Mouse (Mus musculus): ENCODE measurements around the gene Dnajc11.

Gene Dnajc11

GRCm38 (mm10) chr4:151932576-151933504 lies 651 bp upstream of the Dnajc11 start:
- no peak for DNase-seq

DNA sequence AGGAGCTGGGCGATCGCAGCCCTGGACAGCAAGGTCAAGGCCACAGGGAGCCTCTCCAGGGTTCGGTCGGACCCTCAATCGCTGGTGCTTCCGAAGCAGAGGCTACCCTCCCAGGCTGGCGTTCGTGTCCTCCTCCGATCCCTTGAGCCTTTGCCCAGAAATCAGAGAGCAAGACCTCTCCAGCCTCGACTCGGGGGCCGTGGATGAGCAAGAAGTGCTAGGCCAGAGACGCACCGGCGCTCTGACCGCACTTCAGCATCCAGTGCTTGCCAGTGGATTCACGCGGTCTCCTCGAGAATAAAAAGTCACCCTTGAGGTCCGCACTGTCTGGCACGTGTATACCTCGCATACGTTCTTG lies 703 bp downstream of the Dnajc11 start:
- peak in 1 of 2 experiments; percentile 19 for DNase-seq

DNA sequence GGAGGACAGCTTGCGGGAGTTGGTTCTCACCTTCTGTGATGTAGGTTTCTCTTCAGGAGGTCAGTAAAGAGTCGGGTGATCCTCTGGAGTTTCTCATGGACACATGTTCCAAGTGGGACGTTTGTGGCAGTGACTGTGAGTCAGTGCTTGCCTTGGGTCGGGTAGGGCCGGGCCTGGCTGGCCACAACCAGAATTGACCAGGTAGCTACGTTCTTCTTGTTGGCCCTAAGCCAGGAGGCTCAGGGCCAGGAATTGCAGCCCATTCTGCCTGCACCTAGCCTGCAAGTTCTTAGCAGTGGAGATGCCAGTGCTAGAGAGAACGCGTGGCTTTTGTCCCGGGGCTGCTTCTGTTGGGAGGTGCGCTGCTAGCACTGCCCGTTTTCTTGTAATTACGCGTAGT lies 4.0 kb downstream of the Dnajc11 start:
- peak; percentile 88 to 91 for DNase-seq

- DNase-seq, result no peak
These were observed 4.6 kb downstream of the Dnajc11 start for GRCm38 (mm10) chr4:151938089-151938488.

DNA sequence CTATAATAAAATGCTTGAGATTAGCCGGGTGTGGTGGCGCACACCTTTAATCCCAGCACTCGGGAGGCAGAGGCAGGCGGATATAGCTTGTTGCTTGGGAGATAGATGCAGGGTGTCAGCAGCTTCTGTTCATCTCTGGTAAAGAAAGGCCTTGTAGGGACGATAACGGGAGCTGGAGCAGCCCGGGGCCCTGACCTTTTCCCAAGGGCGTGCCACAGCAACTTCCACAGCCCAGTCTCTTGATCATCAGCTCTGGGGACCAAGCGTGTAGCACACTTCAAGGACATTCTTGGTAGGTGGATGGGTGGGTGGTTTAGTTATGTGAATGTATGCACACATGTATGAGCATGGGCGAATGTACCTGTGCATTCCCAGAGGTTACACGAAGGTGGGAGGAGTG lies 12.7 kb downstream of the Dnajc11 start:
- no peak for DNase-seq

GRCm38 (mm10) chr4:151948497-151949471 lies 15.3 kb downstream of the Dnajc11 start:
- no peak for DNase-seq

GRCm38 (mm10) chr4:151953209-151953608 lies 19.7 kb downstream of the Dnajc11 start:
- no peak for DNase-seq

- no peak for DNase-seq
These were observed 22.3 kb downstream of the Dnajc11 start for GRCm38 (mm10) chr4:151955791-151956190.

- no peak for DNase-seq
These were observed 24.3 kb downstream of the Dnajc11 start for GRCm38 (mm10) chr4:151957584-151958315.

GRCm38 (mm10) chr4:151959849-151960512 lies 26.5 kb downstream of the Dnajc11 start:
- no peak for DNase-seq

DNA sequence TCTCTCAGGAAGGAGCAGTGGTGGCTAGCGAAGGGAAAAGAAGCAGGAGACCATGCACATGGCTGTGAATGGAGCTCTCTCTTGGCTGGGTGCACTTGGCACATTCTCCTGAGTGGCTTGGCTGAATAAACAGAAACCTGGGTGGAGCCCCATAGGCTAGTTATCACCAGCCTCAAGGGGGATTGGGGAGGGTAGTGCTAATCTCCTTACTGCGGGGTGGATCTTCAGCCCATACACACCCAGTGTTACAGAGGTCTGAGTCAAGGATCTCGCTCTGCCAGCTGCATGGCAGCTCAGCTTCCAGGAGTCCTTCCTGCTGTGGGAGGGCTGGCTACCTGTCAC lies 27.0 kb downstream of the Dnajc11 start:
- DNase-seq, result no peak

GRCm38 (mm10) chr4:151962817-151963216 lies 29.3 kb downstream of the Dnajc11 start:
- no peak for DNase-seq

DNA sequence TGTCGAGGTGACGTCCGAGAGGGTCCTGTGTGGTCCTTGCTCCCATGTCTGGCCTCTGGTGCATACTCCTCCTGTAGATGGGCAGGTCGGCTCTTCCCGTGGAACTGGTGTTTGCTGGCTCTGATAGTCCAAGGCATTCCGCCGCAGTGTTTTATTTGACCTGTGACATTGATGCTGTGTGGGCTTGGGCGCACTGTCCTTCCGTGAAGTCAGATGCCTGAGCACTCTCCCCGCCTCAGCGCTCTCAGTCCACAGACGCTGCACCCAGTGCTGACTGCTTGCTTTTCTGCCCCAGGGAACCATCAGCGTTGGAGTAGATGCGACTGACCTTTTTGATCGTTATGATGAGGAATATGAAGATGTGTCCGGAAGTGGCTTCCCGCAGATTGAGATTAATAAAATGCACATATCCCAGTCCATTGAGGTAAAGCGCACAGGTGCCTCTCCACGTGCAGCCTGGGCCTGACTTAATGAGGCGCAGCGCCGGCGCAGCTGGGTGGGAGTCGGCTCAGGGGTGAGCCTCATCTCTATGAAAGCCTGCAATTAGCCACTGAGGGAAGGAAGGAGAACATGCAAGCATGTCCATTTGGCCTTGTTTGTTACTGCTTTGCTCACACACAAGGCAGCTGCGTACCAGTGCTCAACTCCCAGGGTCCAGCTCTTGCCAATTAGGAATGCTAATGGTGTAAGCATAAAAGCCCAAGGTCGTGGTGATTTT lies 34.9 kb downstream of the Dnajc11 start:
- DNase-seq, result no peak

DNA sequence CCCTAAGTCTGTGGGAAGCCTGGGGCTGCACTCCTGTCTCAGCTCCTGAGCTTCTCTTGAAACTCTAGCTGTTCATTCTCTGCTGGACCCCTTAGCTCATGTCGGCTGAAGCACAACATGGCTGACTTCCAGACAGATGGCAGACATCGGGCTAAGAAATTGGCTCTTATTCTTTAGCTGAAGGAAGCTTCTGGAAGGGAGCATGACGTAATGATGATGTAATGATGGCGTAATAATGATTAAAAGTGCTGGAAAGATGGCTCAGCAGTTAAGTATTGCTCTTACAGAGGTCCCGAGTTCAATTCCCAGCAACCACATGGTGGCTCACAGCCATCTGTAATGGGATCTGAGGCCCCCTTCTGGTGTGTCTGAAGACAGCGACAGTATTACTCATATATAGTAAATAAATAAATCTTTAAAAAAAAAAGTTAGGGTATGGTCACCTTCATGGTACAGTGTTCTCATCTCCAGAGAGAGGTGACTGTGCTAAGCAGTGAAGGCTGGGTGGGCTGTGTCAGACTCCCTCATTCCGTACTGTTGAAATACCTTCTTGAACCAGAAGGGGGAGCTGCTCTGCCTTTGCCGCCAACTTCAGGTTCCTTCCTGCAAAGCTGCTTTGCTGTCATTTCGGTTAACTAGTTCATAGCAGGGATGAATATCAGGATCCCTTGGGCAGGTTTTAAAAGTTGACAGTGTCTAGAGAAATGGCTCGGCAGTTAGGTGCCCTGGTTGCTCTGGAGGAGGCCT lies 38.9 kb downstream of the Dnajc11 start:
- peak in 1 of 2 experiments; percentile 30 for DNase-seq

DNA sequence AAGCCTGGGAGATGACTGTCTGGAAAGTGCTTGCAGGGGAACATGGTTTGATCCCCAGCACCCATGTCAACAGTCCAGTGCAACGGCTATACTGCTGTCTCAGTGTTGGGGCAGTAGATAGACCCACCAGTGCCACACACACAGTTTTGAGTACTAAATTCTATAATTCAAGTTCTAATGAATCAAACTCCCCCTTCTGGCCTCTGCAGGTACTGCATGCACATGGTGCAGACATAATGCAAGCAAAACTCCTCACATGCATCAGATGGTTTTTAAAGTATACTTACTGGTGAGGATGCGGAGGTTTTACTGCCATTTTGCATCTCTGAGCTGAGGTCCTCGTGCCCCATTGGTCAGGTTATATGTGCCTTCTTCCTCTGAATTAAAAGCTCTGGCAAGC lies 42.0 kb downstream of the Dnajc11 start:
- DNase-seq, result peak; percentile 21 to 75

- peak; percentile 77 to 93 for DNase-seq
These were observed 44.3 kb downstream of the Dnajc11 start for GRCm38 (mm10) chr4:151977748-151978147.

DNA sequence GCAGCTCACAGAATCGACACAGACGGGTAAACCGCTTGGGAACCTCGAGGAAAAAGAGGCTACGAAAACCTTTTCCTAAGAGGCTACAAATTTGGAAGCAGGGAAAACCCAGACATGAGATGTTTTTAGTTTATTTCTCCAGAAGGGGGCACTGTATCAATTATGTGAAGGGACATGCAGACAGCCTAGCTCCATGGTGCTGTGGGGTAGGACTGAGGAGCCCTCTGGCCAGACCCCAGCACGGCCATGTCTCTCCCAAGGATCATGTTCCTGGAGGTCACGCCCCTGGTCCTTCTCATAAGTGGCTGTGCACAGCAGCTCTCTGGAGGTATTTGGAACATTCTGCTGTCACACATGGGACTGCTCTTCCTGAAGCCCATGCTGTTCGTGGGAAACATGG lies 47.2 kb downstream of the Dnajc11 start:
- DNase-seq, result peak in 1 of 2 experiments; percentile 13

- DNase-seq, result peak; percentile 78 to 88
These were observed 47.9 kb downstream of the Dnajc11 start for GRCm38 (mm10) chr4:151981363-151981762.

- no peak for DNase-seq
These were observed 49.6 kb downstream of the Dnajc11 start for GRCm38 (mm10) chr4:151983043-151983442.

GRCm38 (mm10) chr4:151983560-151983959 lies 50.1 kb downstream of the Dnajc11 start:
- no peak for DNase-seq

DNA sequence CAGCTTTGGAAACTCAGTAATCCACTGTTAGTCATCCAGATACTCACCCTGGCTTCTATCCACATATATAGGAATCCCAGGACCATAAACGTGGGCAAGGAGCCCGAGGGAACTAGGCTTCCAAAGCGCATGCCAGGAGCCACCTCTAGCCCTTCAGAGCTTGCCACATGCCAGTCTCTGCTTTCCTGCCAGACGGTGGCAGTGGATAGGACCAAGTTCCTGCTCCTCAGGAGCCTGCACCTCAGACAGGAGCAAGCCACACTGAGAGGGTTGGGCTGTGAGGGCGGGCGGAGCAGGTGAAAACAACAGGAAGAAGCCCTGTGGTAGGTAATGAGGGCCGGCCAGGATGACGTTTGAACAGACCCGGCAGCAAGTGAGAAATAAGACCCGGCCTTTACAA lies 52.4 kb downstream of the Dnajc11 start:
- peak; percentile 41 to 43 for DNase-seq

Measured in kidney, postnatal 36 days (tissue).